Mouse (Mus musculus) testis, postnatal 14 days (tissue): ENCODE results near the gene Emilin1.

Experiments used
- DNase-seq: peaks from one replicate; pipeline ENCODE4 v3.0.0; 2021; ENCODE audit warnings: low spot score

The Emilin1 gene

DNA sequence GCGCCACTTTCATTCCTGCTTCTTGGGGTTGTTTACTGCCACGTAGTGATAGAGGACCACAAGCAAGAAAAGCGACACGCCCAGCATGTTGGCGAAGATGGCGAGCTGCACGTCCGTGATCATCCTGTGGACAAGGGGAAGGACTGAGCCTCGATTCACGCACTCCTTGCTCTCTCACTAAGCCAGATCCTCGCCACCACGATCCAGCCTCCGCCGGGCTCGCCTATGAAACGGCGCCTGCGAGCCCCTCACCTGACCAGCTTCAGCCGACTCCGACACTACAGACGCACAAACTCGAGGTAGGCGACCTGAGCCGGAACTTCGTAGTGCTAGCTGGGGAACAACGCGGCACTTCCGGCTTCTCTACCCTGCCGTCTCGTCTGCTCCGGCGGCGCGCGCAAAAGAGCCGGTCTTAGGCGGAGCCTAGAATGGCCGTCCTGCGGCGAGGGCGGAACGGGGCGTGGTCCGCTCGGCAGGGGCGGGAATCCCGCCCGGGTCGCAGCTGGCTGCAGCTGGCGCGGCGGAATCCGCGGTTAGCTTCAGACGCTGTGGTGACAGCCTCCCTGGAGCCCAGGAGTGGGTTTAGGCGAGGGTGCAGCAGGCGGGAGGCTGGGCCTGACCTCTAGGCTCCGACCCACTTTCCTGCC lies 5.7 kb upstream of the Emilin1 start, which contains the start of gene Ost4:
Gene Ost4 (minus strand): TSS at position 376 of the 647 bp plus-strand sequence.
- DNase-seq: peak; percentile 95

DNA sequence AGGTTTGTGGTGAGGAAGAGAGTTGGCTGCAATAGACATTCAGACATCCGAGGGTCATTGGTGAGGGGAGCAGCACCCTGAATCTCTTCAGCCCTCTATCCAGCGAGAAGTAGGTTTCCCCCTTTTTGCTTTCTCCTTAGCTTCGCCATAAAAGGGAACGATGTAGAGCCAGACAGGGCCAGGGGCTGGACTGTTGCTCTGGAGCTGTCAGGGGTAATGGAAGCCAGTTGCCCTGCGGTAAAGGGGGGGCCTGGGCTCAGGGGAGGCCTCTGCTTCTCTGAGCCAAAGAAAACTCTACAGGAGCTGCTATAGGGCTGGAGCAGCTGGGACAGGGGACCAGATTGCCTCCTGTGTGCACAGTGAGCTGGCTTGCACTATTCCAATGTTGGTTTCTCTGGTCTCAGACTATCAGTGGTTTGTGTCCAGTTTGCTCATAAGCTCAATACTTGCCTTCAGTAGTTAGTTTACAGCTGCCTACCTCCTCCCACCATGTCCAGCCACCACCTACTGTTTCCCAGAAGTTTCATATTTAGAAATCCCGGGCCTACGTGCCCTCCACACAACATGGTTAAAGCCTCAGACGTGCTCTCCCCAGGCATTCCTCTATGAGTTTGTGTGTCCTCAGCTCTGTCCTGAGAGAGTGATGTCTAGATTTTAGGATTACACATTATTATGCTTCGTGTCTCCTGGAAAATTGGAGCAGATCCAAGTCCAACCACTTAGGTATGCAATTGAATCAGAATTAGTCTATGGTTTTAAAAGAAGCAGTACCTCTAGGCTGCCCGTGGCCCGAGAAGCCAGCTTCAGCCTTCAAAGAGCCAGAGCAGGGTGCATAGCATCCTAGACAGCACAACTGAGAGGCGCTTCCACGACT lies 4.5 kb upstream of the Emilin1 start:
- DNase-seq: peak; percentile 53

DNA sequence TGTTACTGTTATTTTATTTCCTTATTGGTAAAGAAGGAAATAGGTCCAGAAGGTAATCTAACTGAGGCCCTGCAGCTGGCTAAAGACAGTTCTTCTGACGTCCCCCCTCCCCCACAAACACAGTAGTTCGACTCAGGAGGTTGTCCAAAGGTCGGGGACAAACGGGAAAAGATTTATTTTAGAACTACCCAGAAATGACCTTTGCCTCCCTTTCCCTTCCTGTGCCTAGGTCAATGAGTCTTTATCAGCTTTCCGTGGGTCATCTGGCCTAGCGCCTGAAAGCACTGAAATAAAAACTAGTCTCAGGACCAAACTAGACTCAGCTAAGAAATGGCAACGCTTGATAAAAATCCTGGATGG lies 3.9 kb upstream of the Emilin1 start:
- DNase-seq: no peak

DNA sequence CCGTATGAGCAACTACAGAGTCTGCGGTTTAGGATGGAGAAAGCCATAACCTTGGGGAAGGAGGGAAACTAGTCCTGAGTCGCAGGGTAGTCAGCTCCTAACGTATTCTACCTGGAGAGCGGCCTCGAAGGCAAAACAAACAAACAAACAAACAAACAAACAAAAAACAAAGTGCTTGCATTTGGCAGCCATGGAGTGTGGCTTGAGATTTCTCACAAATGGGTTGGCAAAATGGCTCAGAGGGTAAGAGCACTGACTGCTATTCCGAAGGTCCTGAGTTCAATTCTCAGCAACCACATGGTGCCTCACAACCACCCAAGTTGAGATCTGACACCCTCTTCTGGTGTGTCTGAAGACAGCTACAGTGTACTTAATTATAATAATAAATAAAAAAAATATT lies 3.3 kb upstream of the Emilin1 start:
- DNase-seq: no peak

DNA sequence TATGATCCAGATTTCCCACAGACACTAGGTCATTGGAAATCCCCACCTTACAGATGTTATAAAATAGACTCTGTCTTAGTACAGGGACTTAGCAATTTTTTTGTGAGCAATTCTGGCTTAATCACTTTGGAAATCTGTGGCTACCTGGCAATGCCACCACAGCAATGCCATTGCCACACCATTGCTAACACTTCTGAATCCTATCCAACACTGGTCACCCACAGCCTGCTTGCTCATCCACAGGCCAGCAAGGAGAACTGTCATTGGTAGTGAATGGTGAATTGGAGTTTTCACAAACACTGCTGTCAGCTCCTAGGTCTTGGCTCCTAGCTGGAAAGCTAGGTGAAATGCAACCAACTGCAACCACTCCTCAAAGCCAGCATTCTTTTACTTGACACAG lies 2.7 kb upstream of the Emilin1 start:
- DNase-seq: no peak

DNA sequence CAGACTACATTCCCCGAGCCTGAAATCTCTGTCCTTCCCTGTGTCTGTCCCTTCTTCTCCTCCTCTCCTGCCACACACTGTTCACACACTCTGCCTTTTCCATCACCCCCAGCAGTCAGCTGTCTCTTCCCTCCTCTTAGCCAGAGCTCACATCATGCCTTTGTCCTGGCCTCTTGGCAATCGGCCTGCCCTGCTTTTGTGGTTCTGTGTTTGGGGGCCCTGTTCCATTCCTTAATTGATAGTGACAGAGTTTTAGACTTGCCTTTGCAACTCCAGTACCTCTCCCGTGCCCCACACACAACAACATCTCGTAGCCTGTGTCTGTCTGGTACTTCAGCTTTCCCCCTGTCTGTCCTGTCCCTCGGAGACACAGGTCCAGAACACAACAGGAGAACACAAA lies 1.0 kb upstream of the Emilin1 start:
- DNase-seq: no peak

DNA sequence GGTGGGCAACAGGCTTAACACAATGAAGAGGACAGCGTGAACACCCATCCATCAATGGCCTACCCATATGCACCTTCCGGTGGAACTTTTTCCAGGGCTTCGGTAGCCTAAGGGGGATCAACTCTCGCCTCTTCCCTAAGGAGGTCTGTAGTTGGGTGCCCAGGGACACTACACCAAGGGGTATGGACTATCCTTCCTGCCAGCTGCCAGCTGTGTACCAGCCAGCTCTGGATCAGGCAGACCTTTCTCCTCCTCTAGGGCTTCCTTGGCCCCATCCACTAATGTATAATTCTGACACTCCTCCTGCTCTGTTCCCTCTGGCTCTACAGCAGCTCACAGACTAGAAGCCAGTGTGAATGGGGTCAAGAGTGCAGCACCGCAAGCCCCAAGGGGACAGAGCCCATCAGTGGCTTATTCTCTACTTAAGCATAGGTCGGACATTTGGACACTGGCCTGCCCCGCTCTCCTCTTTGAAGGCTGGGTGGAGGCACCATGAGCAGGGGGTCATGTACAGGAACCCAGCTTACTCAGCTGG lies 966 bp downstream of the Emilin1 start:
- DNase-seq: no peak

DNA sequence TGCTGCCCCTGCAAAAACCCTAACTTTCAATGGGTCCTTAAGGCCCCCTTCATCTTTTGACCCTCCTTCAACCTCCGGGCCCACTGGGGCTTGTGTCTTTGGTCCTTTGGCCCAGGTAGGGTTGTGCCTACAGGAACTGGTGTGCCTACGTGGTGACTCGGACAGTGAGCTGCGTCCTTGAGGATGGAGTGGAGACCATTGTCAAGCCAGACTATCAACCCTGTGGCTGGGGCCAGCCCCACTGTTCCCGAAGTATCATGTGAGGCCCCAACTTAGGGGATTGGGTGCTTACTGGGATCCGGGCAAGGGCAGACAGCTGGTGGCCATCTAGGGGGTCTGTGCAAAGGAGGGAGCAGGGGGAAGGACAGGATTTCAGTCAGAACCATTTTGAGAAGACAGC lies 1.6 kb downstream of the Emilin1 start:
- DNase-seq: no peak

DNA sequence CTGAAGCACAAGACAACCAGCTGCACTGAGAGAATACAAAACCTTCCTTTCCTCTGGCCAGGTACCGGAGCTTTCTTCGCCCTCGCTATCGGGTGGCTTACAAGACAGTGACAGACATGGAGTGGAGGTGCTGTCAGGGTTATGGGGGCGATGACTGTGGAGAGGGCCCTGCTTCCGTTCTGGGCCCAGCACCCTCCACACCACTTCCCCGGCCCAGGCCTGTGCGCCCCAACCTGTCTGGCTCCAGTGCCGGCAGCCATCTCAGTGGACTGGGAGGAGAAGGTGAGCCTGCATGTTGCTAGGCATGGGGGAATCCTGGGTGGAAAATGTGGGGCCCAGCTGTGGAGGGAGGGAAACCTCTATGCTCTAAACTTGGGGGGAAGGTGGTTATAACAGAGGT lies 2.3 kb downstream of the Emilin1 start:
- DNase-seq: no peak

DNA sequence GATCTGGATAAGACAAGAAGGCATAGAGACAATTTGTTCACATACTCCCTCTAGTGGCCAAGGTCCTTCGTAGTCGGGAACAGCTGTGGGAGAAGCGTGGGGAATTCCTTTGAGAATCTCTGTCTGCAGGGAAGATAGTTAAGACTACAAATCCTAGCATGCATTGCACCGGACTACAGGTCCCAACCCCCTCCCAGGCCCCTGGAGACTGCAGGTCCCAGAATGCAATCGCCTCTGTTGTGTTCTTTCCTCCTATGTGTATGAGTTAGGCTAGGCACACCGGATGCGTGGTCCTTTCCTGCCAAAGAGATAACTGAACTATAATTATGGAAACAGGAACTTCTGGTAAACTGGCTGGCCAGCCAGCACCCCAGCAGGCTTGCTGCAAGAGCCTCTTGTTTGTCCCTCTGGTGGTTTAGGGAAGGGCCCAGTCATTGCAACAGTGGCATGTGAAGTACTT lies 2.8 kb downstream of the Emilin1 start:
- peak; percentile 86 for DNase-seq

DNA sequence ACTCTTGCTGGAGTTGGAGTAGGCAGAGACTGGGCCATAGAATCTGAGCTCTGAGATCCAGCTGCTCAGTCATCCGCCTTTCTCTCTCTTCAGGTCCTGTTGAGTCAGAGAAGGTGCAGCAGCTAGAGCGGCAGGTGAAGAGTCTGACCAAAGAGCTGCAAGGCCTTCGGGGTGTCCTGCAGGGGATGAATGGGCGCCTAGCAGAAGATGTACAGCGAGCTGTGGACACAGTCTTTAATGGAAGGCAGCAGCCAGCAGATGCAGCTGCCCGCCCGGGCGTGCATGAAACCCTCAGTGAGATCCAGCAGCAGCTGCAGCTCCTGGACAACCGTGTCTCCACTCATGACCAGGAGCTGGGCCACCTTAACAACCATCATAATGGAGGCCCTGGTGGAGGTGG lies 3.6 kb downstream of the Emilin1 start:
- no peak for DNase-seq

DNA sequence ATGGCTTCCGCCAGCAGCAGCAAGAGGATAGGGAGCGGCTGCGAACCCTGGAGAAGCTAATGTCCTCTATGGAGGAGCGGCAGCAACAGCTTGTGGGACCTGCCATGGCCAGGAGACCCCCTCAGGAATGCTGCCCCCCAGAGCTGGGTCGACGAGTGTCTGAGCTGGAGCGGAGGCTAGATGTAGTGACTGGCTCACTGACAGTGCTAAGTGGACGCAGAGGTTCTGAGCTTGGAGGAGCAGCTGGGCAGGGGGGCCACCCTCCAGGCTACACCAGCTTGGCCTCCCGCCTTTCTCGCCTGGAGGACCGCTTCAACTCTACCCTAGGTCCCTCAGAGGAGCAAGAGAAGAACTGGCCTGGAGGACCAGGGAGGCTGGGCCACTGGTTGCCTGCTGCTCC lies 4.1 kb downstream of the Emilin1 start:
- no peak for DNase-seq

DNA sequence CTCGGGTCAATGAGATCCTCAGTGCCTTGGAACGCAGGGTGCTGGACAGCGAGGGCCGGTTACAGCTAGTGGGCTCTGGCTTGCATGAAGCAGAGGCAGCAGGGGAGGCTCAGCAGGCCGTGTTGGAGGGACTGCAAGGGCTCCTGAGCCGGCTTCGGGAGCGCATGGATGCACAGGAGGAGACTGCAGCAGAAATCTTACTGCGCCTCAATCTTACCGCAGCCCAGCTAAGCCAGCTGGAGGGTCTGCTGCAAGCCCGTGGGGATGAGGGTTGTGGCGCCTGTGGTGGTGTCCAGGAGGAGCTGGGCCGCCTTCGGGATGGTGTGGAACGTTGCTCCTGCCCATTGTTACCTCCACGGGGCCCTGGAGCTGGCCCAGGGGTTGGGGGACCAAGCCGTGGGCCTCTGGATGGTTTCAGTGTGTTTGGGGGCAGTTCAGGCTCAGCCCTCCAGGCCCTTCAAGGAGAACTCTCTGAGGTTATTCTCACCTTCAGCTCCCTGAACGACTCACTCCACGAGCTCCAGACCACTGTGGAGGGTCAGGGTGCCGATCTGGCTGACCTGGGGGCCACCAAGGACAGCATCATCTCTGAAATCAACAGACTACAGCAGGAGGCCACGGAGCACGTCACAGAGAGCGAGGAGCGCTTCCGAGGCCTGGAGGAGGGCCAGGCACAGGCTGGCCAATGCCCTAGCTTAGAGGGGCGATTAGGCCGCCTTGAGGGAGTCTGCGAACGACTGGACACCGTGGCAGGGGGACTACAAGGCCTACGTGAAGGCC lies 4.9 kb downstream of the Emilin1 start:
- DNase-seq: no peak

DNA sequence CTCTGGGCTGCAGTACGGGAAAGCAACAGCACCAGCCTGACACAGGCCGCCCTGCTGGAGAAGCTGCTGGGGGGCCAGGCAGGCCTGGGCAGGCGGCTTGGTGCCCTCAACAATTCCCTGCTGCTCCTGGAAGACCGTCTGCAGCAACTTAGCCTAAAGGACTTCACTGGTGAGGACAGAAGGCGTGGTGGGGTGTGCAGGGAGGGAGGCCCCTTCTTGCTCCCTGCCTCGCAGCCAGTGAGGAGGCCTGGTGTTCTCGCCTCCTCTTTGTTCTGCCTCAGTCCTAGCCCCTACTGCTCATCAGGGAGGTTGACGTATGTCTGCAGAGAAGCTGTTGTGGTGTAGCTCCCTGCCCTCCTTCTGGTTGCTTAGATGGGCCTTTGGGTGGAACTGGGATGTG lies 5.5 kb downstream of the Emilin1 start:
- DNase-seq: no peak

DNA sequence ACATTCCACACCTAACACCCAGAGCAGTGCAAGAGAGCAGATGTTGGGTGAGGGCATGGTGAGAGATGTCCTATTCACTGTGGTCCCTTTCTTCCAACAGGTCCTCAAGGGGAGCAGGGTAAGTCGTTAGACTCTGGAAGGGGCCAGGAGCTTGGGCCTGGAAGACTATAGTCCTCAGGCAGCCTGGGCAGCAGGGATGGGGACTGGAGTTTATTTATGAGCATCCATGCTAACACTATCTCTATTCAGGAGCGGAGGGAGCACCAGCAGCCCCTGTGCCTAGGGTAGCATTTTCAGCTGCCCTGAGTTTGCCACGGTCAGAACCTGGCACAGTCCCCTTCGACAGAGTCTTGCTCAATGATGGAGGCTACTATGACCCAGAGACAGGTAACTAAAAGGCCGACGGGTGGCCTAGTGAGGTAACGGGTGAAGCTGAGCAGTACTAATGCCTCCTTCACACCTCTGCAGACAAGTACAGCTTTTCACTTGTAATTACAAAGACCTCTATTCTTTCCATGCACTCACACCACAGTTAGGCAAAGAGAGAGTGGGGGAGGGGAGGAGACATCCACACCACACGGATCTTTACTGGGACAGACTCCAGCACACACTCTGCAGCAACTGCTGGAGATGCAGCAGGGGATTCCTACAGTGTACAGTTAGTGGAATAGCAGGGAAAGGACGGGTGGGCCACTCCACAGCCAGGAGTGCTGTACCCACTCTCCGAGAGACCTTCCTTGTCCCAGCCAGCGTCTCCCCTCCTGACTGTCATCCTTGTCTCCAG lies 6.8 kb downstream of the Emilin1 start:
- DNase-seq: no peak

DNA sequence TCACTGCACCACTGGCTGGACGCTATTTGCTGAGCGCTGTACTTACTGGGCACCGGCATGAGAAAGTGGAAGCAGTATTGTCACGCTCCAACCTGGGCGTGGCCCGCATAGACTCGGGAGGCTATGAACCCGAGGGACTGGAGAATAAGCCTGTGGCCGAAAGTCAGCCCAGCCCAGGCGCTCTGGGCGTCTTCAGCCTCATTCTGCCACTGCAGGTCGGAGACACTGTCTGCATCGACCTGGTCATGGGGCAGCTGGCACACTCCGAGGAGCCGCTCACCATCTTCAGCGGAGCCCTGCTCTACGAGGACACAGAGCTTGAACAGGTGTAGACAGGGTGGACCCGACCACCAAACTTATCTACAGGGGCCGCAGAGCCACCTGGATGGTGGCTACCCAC lies 7.4 kb downstream of the Emilin1 start:
- DNase-seq: no peak

DNA sequence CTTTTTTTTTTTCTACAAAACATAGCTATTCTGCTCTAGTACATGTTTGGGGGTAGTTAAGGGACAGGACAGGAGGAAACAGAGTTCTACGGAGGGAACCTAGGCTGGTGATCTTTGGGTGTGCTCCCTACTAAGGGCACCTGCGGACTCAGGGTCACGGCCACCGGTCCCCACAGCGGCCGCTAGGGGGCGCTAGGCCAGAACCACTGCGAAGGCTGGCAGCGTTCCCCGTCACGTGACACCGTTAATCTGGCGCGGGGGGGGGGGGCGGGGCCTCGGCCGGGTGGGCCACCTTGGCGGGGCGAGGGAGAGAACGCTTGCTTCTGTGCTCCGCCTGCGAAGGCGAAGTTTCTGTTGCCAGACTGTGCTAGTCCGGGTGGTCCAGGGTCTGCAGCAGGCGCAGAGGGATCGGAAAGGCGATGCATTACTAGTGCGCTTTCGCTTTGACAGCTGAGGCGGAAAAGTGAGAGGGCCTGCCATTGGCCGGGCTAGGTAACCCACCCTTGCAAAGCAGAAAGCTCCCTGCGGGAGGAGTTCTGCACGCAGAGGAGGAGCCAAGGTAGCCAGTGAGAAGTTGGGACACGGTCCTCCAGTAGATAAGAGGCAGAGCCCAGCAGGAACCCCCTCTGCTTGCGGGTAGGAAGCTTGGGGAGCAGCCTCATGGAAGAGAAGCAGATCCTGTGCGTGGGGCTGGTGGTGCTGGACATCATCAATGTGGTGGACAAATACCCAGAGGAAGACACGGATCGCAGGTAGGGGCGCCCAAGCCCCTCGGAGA lies 8.2 kb downstream of the Emilin1 start, which contains the start of gene Khk:
Gene Khk (plus strand): TSS at position 176 of the 778 bp plus-strand sequence.
- peak; percentile 88 for DNase-seq

DNA sequence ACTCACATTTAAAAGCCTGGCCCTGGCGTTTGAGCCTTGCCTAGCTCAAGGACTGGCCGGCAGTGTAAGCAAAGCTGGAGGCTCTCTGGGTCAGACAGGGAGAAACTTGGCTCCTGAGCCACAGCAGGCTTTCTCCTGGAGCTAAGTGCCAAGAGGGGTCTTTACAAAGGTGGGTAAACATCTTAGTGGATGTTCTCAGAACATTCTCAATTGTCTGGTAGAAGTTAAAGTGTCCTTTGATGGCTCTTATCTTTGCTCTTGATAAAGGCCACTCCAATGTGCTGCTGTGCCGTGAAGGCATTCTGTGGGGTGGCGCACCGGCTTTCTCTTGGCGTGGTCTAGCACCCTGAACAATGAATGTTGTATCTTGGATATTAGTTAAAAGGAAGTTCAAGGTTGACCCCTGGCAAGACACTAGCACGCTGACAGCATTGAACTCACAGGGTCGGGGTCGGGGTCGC lies 9.4 kb downstream of the Emilin1 start:
- DNase-seq: no peak

DNA sequence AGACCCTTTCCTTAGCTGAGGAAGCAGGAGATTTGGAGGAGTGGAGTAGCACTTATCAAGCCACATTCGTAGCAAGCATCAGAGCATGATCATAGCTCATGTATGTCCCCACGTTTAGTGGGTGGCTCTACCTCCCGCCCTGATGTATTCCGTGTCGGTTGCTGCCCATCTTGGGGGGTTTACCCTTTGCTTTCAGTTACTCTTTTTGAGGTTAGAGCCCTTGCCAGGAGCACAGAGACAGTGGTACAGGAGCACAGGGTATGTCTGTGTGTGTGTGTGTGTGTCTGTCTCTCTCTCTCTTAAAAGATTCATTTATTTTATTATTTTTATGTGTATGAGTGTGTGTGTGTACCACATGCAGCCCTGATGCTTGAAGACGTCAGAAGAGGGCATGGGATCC lies 9.9 kb downstream of the Emilin1 start:
- DNase-seq: no peak

DNA sequence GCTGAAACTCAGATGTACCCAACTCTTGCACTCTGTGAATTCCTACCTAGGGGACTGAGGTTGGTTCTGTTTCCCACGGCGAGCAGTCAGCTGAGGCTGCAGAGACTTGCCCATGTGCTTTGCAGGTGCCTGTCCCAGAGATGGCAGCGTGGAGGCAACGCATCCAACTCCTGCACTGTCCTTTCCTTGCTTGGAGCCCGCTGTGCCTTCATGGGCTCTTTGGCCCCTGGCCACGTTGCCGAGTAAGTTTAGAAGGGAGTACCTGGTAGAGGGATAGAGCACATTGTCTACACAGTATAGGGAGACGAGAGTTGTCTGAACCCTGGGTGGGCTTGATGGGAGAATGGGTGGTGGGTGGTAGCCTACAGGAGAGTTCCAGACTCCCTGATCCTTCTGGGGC lies 11.4 kb downstream of the Emilin1 start:
- DNase-seq: no peak

DNA sequence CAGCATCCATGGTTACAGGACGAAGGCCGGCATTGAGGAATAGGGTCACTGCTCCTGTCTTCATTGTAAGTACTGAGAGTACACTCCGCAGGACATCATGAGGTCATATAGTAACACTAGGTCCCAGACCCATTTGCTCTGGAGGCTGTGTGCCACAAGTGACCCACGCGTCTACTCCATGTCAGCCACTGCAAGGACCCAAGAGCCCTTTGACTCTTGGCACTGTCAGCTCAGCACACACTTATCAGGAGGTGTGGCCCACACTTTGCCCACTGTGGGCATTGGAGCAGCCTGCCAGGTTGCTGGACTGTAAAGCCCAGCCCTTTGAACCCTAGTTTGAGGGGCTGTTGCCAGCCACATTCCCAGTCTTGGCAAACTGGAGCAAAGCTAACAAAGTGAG lies 12.0 kb downstream of the Emilin1 start:
- no peak for DNase-seq
